Mouse (Mus musculus): ENCODE data around the gene Mars. TPM values are rescaled to one million over a fixed set of nuclear protein-coding genes. Genes with fewer than 3 reads are reported as not detected.

Gene Mars
- total and polyA plus RNA-seq, 3 experiments, result 143 to 224 (median 161) TPM

- TF ChIP-seq USF1 (IDR thresholded peaks at IDR 0.05; ENCODE audit: low read depth, low read length) (no peak), MXI1 (IDR thresholded peaks at IDR 0.05; ENCODE audit: low read depth, low read length) (peak; percentile 51; the same call in 1 of the 2 replicates), KAT2A (IDR thresholded peaks at IDR 0.05; ENCODE audit: insufficient replicate concordance, low read length) (no peak), JUN (IDR thresholded peaks at IDR 0.05; ENCODE audit: insufficient read depth, low read depth, low read length) (no peak), GABPA (IDR thresholded peaks at IDR 0.05; ENCODE audit: insufficient replicate concordance, low read depth, low read length) (no peak), RCOR1 (conservative IDR thresholded peaks at IDR 0.05; ENCODE audit: low read depth, low read length) (no peak)
Measured at GRCm38 (mm10) chr10:127350594-127351284, 39.2 kb upstream of the Mars start (continued).

GRCm38 (mm10) chr10:127349810-127350209, 38.2 kb upstream of the Mars start:
- dilution Hi-C loops (cut with MboI; ENCODE audit: extremely low pct_ligation_motif_present, extremely low pct_unique_long_range_greater_than_20kb, low sequenced_read_pairs), result no loop called here
- Histone ChIP-seq H3K4me2 (ENCODE audit: insufficient read depth, low read depth, poor library complexity, severe bottlenecking) (peak overlapping the region; percentile 73; the same call in 1 of the 2 replicates), H3K27me3 (replicated peaks) (peaks cover 5% of the 10 kb centered on the region), H3K27ac (ENCODE audit: insufficient read depth, low read depth) (no peak overlapping the region), H3K4me1 (ENCODE audit: control insufficient read depth in 1 of 2, insufficient read depth in 2 of 2) (peaks cover 19 to 32% of the 10 kb centered on the region in 2 experiments), H3K79me2 (replicated peaks; ENCODE audit: control insufficient read depth, extremely low read depth, insufficient read depth, poor library complexity, severe bottlenecking) (no peaks in the 10 kb centered on the region), H3K9ac (ENCODE audit: insufficient read depth, low read depth) (no peak overlapping the region), H3K36me3 (replicated peaks in 1 of 2; ENCODE audit: control insufficient read depth in 1 of 2, insufficient read depth in 1 of 2, low read length in 1 of 2) (peaks cover 3 to 17% of the 10 kb centered on the region in 2 experiments), H3K4me3 (replicated peaks in 1 of 3; ENCODE audit: low read depth in 2 of 3, low read length in 2 of 3, poor library complexity in 1 of 3) (peak overlapping the region in 2 of 3 experiments; percentile 62 to 86), H3K9me3 (replicated peaks; ENCODE audit: low read length) (peaks cover 8% of the 10 kb centered on the region)
- TF ChIP-seq TCF12 (IDR thresholded peaks at IDR 0.05; ENCODE audit: low read depth, low read length), result no peak
- no peak for TF ChIP-seq USF1 (IDR thresholded peaks at IDR 0.05; ENCODE audit: low read depth, low read length)
- no peak for TF ChIP-seq CHD2 (IDR thresholded peaks at IDR 0.05; ENCODE audit: low read length)
- no peak for TF ChIP-seq PAX5 (IDR thresholded peaks at IDR 0.05; ENCODE audit: low read length)
- TF ChIP-seq MAFK (IDR thresholded peaks at IDR 0.05; ENCODE audit: insufficient replicate concordance, low read length), result no peak
- TF ChIP-seq IRF4 (IDR thresholded peaks at IDR 0.05; ENCODE audit: low read depth, low read length), result no peak
- no peak for TF ChIP-seq UBTF (IDR thresholded peaks at IDR 0.05; ENCODE audit: low read depth, low read length)
- no peak for TF ChIP-seq SMC3 (IDR thresholded peaks at IDR 0.05; ENCODE audit: low read depth, low read length)
- no peak for TF ChIP-seq MYC (IDR thresholded peaks at IDR 0.05; ENCODE audit: low read depth, low read length)
- TF ChIP-seq TBP (conservative IDR thresholded peaks at IDR 0.05; ENCODE audit: low read depth, low read length), result no peak
- no peak for TF ChIP-seq POLR2AphosphoS2 (IDR thresholded peaks at IDR 0.05; ENCODE audit: low read depth, low read length)
- no peak for TF ChIP-seq ZMIZ1 (IDR thresholded peaks at IDR 0.05; ENCODE audit: low read depth, low read length)
- TF ChIP-seq CTCF (conservative IDR thresholded peaks at IDR 0.05 in 1 of 2, IDR thresholded peaks at IDR 0.05 in 1 of 2; ENCODE audit: low read depth in 2 of 2, low read length in 2 of 2), result no peak
- TF ChIP-seq MAX (IDR thresholded peaks at IDR 0.05; ENCODE audit: low read length), result no peak
- no peak for DNase-seq (ENCODE audit: extremely low read depth)
- in situ Hi-C loops (cut with MboI; ENCODE audit: low pct_ligation_motif_present, low pct_unique_long_range_greater_than_20kb, low sequenced_read_pairs), result no loop called here

Data from CH12.LX (cell line).